Mouse (Mus musculus) brain, embryonic 14.5 days (tissue): ENCODE data around the gene Mtx1.

Experiments
- CTCF ChIP-seq: fragments of 200-500 bp; IDR thresholded peaks from 2 replicates; pipeline ENCODE4 v1.5.1; 2012; ENCODE audit warnings: inconsistent platforms, mild to moderate bottlenecking, moderate library complexity, borderline replicate concordance; ENCODE audit not compliant: insufficient read depth, insufficient read length; ENCODE audit errors: extremely low read depth
- POLR2A ChIP-seq: fragments of 200-500 bp; IDR thresholded peaks from 2 replicates; pipeline ENCODE4 v1.6.1; 2012; ENCODE audit warnings: mild to moderate bottlenecking, inconsistent platforms, borderline replicate concordance; ENCODE audit not compliant: poor library complexity, insufficient read depth, insufficient read length, severe bottlenecking; ENCODE audit errors: extremely low read depth

DNA sequence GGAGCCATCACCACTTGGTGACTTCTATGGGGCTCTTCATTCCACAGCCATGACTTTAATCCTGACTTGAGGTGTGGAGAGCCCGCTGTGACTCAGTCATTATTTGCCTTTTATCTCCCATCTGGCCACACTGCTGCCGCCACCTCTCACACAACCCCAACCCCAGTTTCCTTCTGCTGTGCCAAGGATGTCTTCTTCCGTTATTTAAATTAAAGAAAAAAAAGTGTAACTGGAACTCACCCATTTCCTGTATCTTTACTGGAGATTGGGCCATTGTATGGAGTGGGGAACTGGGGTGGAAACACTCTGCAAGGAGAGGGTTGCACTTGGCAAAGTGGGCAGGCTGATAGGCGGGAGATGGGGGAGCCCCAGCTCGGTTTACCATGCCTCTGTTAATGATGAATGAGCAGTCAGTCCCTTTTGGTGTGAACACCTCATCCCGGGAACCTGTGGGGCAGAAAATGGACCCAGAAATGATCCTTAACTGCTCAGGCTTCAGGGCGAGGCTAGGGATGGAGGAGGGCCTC, 44.3 kb downstream of the Mtx1 start:
- TF ChIP-seq CTCF (no peak), POLR2A (no peak)
